Mouse (Mus musculus) hindbrain, embryonic 14.5 days (tissue): ENCODE results near the gene Anapc15. TPM values are rescaled to one million over a fixed set of nuclear protein-coding genes. Genes with fewer than 3 reads are reported as not detected.
A peak's percentile ranks its signal among the peaks of the same experiment; 100 is the strongest.

Experiments used
- ATAC-seq: fragments of 200-750 bp; cut with Nextera tagmentation; 2 replicates; pipeline ENCODE4 v1.8.0; 2017; ENCODE audit warnings: moderate number of reproducible peaks, mild to moderate bottlenecking, moderate TSS enrichment, moderate library complexity; ENCODE audit not compliant: low FRiP score
- DNase-seq: peaks from one replicate; pipeline ENCODE4 v3.0.0-alpha.2; 2015; ENCODE audit warnings: low spot score
- H3K27ac ChIP-seq: fragments of 300-500 bp; sonication (generic); 2 replicates; pipeline ENCODE4 v1.5.1; 2014; ENCODE audit warnings: mild to moderate bottlenecking, moderate library complexity
- H3K27me3 ChIP-seq: fragments of 300-500 bp; sonication (generic); 2 replicates; pipeline ENCODE4 v1.6.1; 2014; ENCODE audit warnings: mild to moderate bottlenecking, low read length, mixed read lengths; ENCODE audit not compliant: control insufficient read depth, insufficient read depth
- H3K36me3 ChIP-seq: fragments of 300-500 bp; sonication (generic); replicated peaks from 2 replicates; pipeline ENCODE4 v1.6.1; 2014; ENCODE audit not compliant: control insufficient read depth, insufficient read depth
- H3K4me1 ChIP-seq: fragments of 300-500 bp; sonication (generic); replicated peaks from 2 replicates; pipeline ENCODE4 v1.6.1; 2014; ENCODE audit warnings: antibody characterized with exemption, low read length, mixed read lengths; ENCODE audit not compliant: control insufficient read depth, insufficient read depth
- H3K4me2 ChIP-seq: fragments of 300-500 bp; sonication (generic); replicated peaks from 2 replicates; pipeline ENCODE4 v1.6.1; 2014; ENCODE audit warnings: mild to moderate bottlenecking, moderate library complexity
- H3K4me3 ChIP-seq: fragments of 300-500 bp; sonication (generic); replicated peaks from 2 replicates; pipeline ENCODE4 v1.5.1; 2014; ENCODE audit warnings: mild to moderate bottlenecking, low read length
- H3K9ac ChIP-seq: fragments of 300-500 bp; sonication (generic); 2 replicates; pipeline ENCODE4 v1.6.1; 2014
- H3K9me3 ChIP-seq: fragments of 300-500 bp; sonication (generic); 2 replicates; pipeline ENCODE4 v1.6.1; 2016; ENCODE audit warnings: low read length; ENCODE audit not compliant: control insufficient read depth
- WGBS: fragments of 180-500 bp; shearing (Covaris S2); extraction: QIAGEN DNeasy Blood & Tissue Kit; methylation state at CpG from one replicate; pipeline ENCODE4 v1.1.7; 2014; 5-methylcytosine and 5-hydroxymethylcytosine counted together
- polyA plus RNA-seq: library from polyadenylated mRNA; unstranded; fragments of >200 nt; fragmentation: Nextera tagmentation; extraction: Ambion mirVana; gene quantifications from 2 replicates; pipeline ENCODE4 v1.2.1, GENCODE M21; 2014

Gene Anapc15
- polyA plus RNA-seq, 1 experiment from 2014 or later = 63.0 TPM

- no peak overlapping the region for H3K27ac ChIP-seq
Observed at GRCm38 (mm10) chr7:101886274-101886673, 22.8 kb downstream of the Anapc15 start.

GRCm38 (mm10) chr7:101888460-101888859 is 24.9 kb downstream of the Anapc15 start:
- Histone ChIP-seq H3K4me2 (no peak overlapping the region), H3K27me3 (no peaks in the 10 kb centered on the region), H3K27ac (no peak overlapping the region), H3K9ac (no peak overlapping the region), H3K36me3 (no peaks in the 10 kb centered on the region), H3K4me1 (no peaks in the 10 kb centered on the region), H3K9me3 (no peaks in the 10 kb centered on the region), H3K4me3 (no peak overlapping the region)
- ATAC-seq (no peak), DNase-seq (no peak)
- WGBS = 86% methylated on average over 4 of the region's 4 CpGs

More at GRCm38 (mm10) chr7:101886274-101886673, 22.8 kb downstream of the Anapc15 start:
- no peak overlapping the region for H3K4me3 ChIP-seq
- no peak overlapping the region for H3K9ac ChIP-seq
- no peaks in the 10 kb centered on the region for H3K27me3 ChIP-seq
- H3K9me3 ChIP-seq = no peaks in the 10 kb centered on the region
- ATAC-seq (no peak), DNase-seq (no peak)
- 87% methylated on average over 6 of the region's 6 CpGs for WGBS
- H3K4me2 ChIP-seq = no peak overlapping the region
- no peaks in the 10 kb centered on the region for H3K4me1 ChIP-seq
- no peaks in the 10 kb centered on the region for H3K36me3 ChIP-seq

- H3K36me3 ChIP-seq = no peaks in the 10 kb centered on the region
- ATAC-seq = no peak; the same call in 1 of the 2 replicates
- peak overlapping the region; percentile 67 for H3K9ac ChIP-seq
- 39% methylated on average over 9 of the region's 9 CpGs for WGBS
- DNase-seq = no peak
- peak overlapping the region; percentile 87 for H3K27ac ChIP-seq
- peaks cover 14% of the 10 kb centered on the region for H3K4me1 ChIP-seq
- H3K4me2 ChIP-seq = peak overlapping the region; percentile 63
- H3K4me3 ChIP-seq = peak overlapping the region; percentile 48
- no peaks in the 10 kb centered on the region for H3K9me3 ChIP-seq
- no peaks in the 10 kb centered on the region for H3K27me3 ChIP-seq
Observed at GRCm38 (mm10) chr7:101895695-101896094, 32.2 kb downstream of the Anapc15 start.

GRCm38 (mm10) chr7:101896104-101897066 is 32.9 kb downstream of the Anapc15 start:
- Histone ChIP-seq H3K27me3 (no peaks in the 10 kb centered on the region), H3K4me2 (peak overlapping the region; percentile 63), H3K27ac (peak overlapping the region; percentile 87), H3K9me3 (no peaks in the 10 kb centered on the region), H3K4me1 (peaks cover 14% of the 10 kb centered on the region), H3K4me3 (peak overlapping the region; percentile 48), H3K36me3 (no peaks in the 10 kb centered on the region), H3K9ac (peak overlapping the region; percentile 67)
- whole genome bisulfite sequencing = under 1% methylated on average over 57 of the region's 57 CpGs
- ATAC-seq = peak; percentile 98
- DNase-seq = peak; percentile 98

- no peak for DNase-seq
- peaks cover 14% of the 10 kb centered on the region for H3K4me1 ChIP-seq
Observed at GRCm38 (mm10) chr7:101900331-101901097, 37.0 kb downstream of the Anapc15 start.

GRCm38 (mm10) chr7:101901969-101902368 is 38.5 kb downstream of the Anapc15 start:
- no peak overlapping the region for H3K4me2 ChIP-seq
- DNase-seq = no peak
- no peaks in the 10 kb centered on the region for H3K36me3 ChIP-seq
- H3K27ac ChIP-seq = no peak overlapping the region
- H3K27me3 ChIP-seq = no peaks in the 10 kb centered on the region
- ATAC-seq = no peak
- no peak overlapping the region for H3K4me3 ChIP-seq
- H3K9me3 ChIP-seq = no peaks in the 10 kb centered on the region
- 95% methylated on average over 10 of the region's 10 CpGs for WGBS
- no peak overlapping the region for H3K9ac ChIP-seq
- peaks cover 21% of the 10 kb centered on the region for H3K4me1 ChIP-seq

More at GRCm38 (mm10) chr7:101900331-101901097, 37.0 kb downstream of the Anapc15 start:
- no peak for ATAC-seq
- no peak overlapping the region for H3K4me3 ChIP-seq
- H3K27ac ChIP-seq = no peak overlapping the region
- H3K4me2 ChIP-seq = no peak overlapping the region
- H3K9ac ChIP-seq = no peak overlapping the region
- no peaks in the 10 kb centered on the region for H3K9me3 ChIP-seq
- 94% methylated on average over 16 of the region's 16 CpGs for WGBS
- H3K27me3 ChIP-seq = no peaks in the 10 kb centered on the region
- H3K36me3 ChIP-seq = no peaks in the 10 kb centered on the region

GRCm38 (mm10) chr7:101902846-101903245 is 39.3 kb downstream of the Anapc15 start:
- H3K27me3 ChIP-seq = no peaks in the 10 kb centered on the region
- H3K36me3 ChIP-seq = no peaks in the 10 kb centered on the region
- no peak for ATAC-seq
- no peak overlapping the region for H3K27ac ChIP-seq
- H3K4me2 ChIP-seq = no peak overlapping the region
- no peaks in the 10 kb centered on the region for H3K9me3 ChIP-seq
- H3K4me1 ChIP-seq = peaks cover 18% of the 10 kb centered on the region
- no peak overlapping the region for H3K4me3 ChIP-seq
- DNase-seq = no peak
- H3K9ac ChIP-seq = no peak overlapping the region

GRCm38 (mm10) chr7:101905561-101906286 is 42.2 kb downstream of the Anapc15 start, which contains the start of gene Lamtor1:
Gene Lamtor1, plus strand, starts transcription at chr7:101905904.
- under 1% methylated on average over 61 of the region's 61 CpGs for WGBS
- no peaks in the 10 kb centered on the region for H3K27me3 ChIP-seq
- DNase-seq = peak; percentile 99
- H3K4me3 ChIP-seq = peak within 1 kb of the TSS; percentile 78
- peak within 1 kb of the TSS; percentile 89 for H3K9ac ChIP-seq
- peak within 1 kb of the TSS; percentile 78 for H3K4me2 ChIP-seq
- peaks cover 12% of the 10 kb centered on the region for H3K36me3 ChIP-seq
- peak within 1 kb of the TSS; percentile 95 for H3K27ac ChIP-seq
- H3K9me3 ChIP-seq = no peaks in the 10 kb centered on the region
- peaks cover 18% of the 10 kb centered on the region for H3K4me1 ChIP-seq
- ATAC-seq = peak; percentile 97
